Mouse (Mus musculus) liver, embryonic 15.5 days (tissue): ENCODE data around the gene Apoa1. TPM values are rescaled to one million over a fixed set of nuclear protein-coding genes. Genes with fewer than 3 reads are reported as not detected.

Experiments used
- ATAC-seq: fragments of 200-750 bp; cut with Nextera tagmentation; 2 replicates; pipeline ENCODE4 v1.8.0; 2017; ENCODE audit warnings: moderate number of reproducible peaks, mild to moderate bottlenecking, moderate library complexity; ENCODE audit not compliant: insufficient read depth
- H3K27ac ChIP-seq: fragments of 300-500 bp; sonication (generic); replicated peaks from 2 replicates; pipeline ENCODE4 v1.5.1; 2015; ENCODE audit warnings: mild to moderate bottlenecking, inconsistent platforms
- H3K27me3 ChIP-seq: fragments of 300-500 bp; sonication (generic); 2 replicates; pipeline ENCODE4 v1.6.1; 2015; ENCODE audit warnings: mild to moderate bottlenecking, inconsistent platforms
- H3K36me3 ChIP-seq: fragments of 300-500 bp; sonication (generic); replicated peaks from 2 replicates; pipeline ENCODE4 v1.6.1; 2015; ENCODE audit warnings: moderate library complexity, mild to moderate bottlenecking, inconsistent platforms
- H3K4me1 ChIP-seq: fragments of 300-500 bp; sonication (generic); replicated peaks from 2 replicates; pipeline ENCODE4 v1.6.1; 2015; ENCODE audit warnings: inconsistent platforms
- H3K4me2 ChIP-seq: fragments of 300-500 bp; sonication (generic); 2 replicates; pipeline ENCODE4 v1.6.1; 2015; ENCODE audit warnings: moderate library complexity, mild to moderate bottlenecking, inconsistent platforms
- H3K4me3 ChIP-seq: fragments of 300-500 bp; sonication (generic); replicated peaks from 2 replicates; pipeline ENCODE4 v1.5.1; 2015; ENCODE audit warnings: mild to moderate bottlenecking, inconsistent platforms
- H3K9ac ChIP-seq: fragments of 300-500 bp; sonication (generic); 2 replicates; pipeline ENCODE4 v1.6.1; 2015; ENCODE audit warnings: moderate library complexity, mild to moderate bottlenecking, inconsistent platforms
- H3K9me3 ChIP-seq: fragments of 300-500 bp; sonication (generic); replicated peaks from 2 replicates; pipeline ENCODE4 v1.6.1; 2016; ENCODE audit warnings: inconsistent platforms
- WGBS: fragments of 180-500 bp; shearing (Covaris S2); methylation state at CpG from one replicate; pipeline ENCODE4 v1.1.7; 2015; ENCODE audit warnings: mixed read lengths; ENCODE audit not compliant: insufficient replicate concordance; 5-methylcytosine and 5-hydroxymethylcytosine counted together
- polyA plus RNA-seq: library from polyadenylated mRNA; unstranded; fragments of >200 nt; fragmentation: Nextera tagmentation; extraction: Ambion mirVana; gene quantifications from 2 replicates; pipeline ENCODE4 v1.2.1, GENCODE M21; 2015

Apoa1 gene
- polyA plus RNA-seq, 1 experiment from 2014 or later, result 5,098 TPM

GRCm38 (mm10) chr9:46215338-46216322 is 12.8 kb upstream of the Apoa1 start:
- peak overlapping the region; percentile 41 for H3K4me2 ChIP-seq

GRCm38 (mm10) chr9:46216744-46217470 is 11.5 kb upstream of the Apoa1 start:
- Histone ChIP-seq H3K27ac (peak overlapping the region; percentile 79), H3K27me3 (no peaks in the 10 kb centered on the region), H3K4me1 (peaks cover 56% of the 10 kb centered on the region), H3K4me2 (no peak overlapping the region; the same call in 1 of the 2 replicates), H3K4me3 (no peak overlapping the region), H3K36me3 (peaks cover 25% of the 10 kb centered on the region), H3K9ac (no peak overlapping the region), H3K9me3 (no peaks in the 10 kb centered on the region)
- ATAC-seq, result peak; percentile 25
- WGBS, result 64% methylated on average over 13 of the region's 13 CpGs

More at GRCm38 (mm10) chr9:46215338-46216322, 12.8 kb upstream of the Apoa1 start:
- ATAC-seq, result peak; percentile 67
- no peaks in the 10 kb centered on the region for H3K9me3 ChIP-seq
- H3K4me1 ChIP-seq, result peaks cover 45% of the 10 kb centered on the region
- 0 out of 2 replicates have a peak overlapping the region, but pooled peaks have one; percentile 3 for H3K4me3 ChIP-seq
- H3K36me3 ChIP-seq, result peaks cover 25% of the 10 kb centered on the region
- WGBS, result 15% methylated on average over 11 of the region's 11 CpGs
- peak overlapping the region; percentile 79 for H3K27ac ChIP-seq
- H3K9ac ChIP-seq, result 0 out of 2 replicates have a peak overlapping the region, but pooled peaks have one; percentile 18
- no peaks in the 10 kb centered on the region for H3K27me3 ChIP-seq

- Histone ChIP-seq H3K36me3 (peaks cover 23% of the 10 kb centered on the region; the same call in 1 of the 2 replicates), H3K27me3 (no peaks in the 10 kb centered on the region), H3K9me3 (no peaks in the 10 kb centered on the region), H3K4me3 (no peak overlapping the region), H3K27ac (no peak overlapping the region), H3K4me2 (no peak overlapping the region), H3K4me1 (peaks cover 54% of the 10 kb centered on the region), H3K9ac (no peak overlapping the region)
- WGBS, result 47% methylated on average over 9 of the region's 9 CpGs
- no peak for ATAC-seq
Measured at GRCm38 (mm10) chr9:46218176-46218575, 10.2 kb upstream of the Apoa1 start.

- 66% methylated on average over 6 of the region's 6 CpGs for WGBS
- no peaks in the 10 kb centered on the region for H3K27me3 ChIP-seq
- H3K9ac ChIP-seq, result no peak overlapping the region
- no peak overlapping the region for H3K4me3 ChIP-seq
- no peak overlapping the region for H3K4me2 ChIP-seq
- peaks cover 21% of the 10 kb centered on the region; the same call in 1 of the 2 replicates for H3K36me3 ChIP-seq
- no peak overlapping the region for H3K27ac ChIP-seq
- no peak for ATAC-seq
- H3K4me1 ChIP-seq, result peaks cover 32% of the 10 kb centered on the region
- H3K9me3 ChIP-seq, result no peaks in the 10 kb centered on the region
Measured at GRCm38 (mm10) chr9:46223090-46223489, 5.3 kb upstream of the Apoa1 start.

GRCm38 (mm10) chr9:46224101-46224500 is 4.3 kb upstream of the Apoa1 start:
- no peak overlapping the region for H3K4me2 ChIP-seq
- H3K27ac ChIP-seq, result peak overlapping the region; percentile 45; the same call in 1 of the 2 replicates
- H3K9me3 ChIP-seq, result no peaks in the 10 kb centered on the region
- peaks cover 33% of the 10 kb centered on the region for H3K4me1 ChIP-seq
- no peak overlapping the region for H3K4me3 ChIP-seq
- H3K9ac ChIP-seq, result no peak overlapping the region
- no peaks in the 10 kb centered on the region for H3K27me3 ChIP-seq
- WGBS, result 65% methylated on average over 3 of the region's 3 CpGs
- no peak for ATAC-seq
- peaks cover 21% of the 10 kb centered on the region; the same call in 1 of the 2 replicates for H3K36me3 ChIP-seq

GRCm38 (mm10) chr9:46224945-46225660 is 3.3 kb upstream of the Apoa1 start:
- no peak overlapping the region for H3K9ac ChIP-seq
- H3K9me3 ChIP-seq, result no peaks in the 10 kb centered on the region
- WGBS, result 38% methylated on average over 5 of the region's 5 CpGs
- H3K27me3 ChIP-seq, result no peaks in the 10 kb centered on the region
- H3K27ac ChIP-seq, result 0 out of 2 replicates have a peak overlapping the region, but pooled peaks have one; percentile 45
- ATAC-seq, result no peak
- H3K4me3 ChIP-seq, result no peak overlapping the region
- 0 out of 2 replicates have a peak, but pooled peaks cover 20% of the 10 kb centered on the region for H3K36me3 ChIP-seq
- H3K4me1 ChIP-seq, result peaks cover 35% of the 10 kb centered on the region
- H3K4me2 ChIP-seq, result no peak overlapping the region

- H3K4me2 ChIP-seq, result no peak overlapping the region
- no peaks in the 10 kb centered on the region for H3K9me3 ChIP-seq
- H3K27me3 ChIP-seq, result no peaks in the 10 kb centered on the region; the same call in 1 of the 2 replicates
- no peak overlapping the region for H3K27ac ChIP-seq
- peaks cover 27% of the 10 kb centered on the region for H3K4me1 ChIP-seq
- 0 out of 2 replicates have a peak, but pooled peaks cover 3% of the 10 kb centered on the region for H3K36me3 ChIP-seq
- ATAC-seq, result no peak
- no peak overlapping the region for H3K9ac ChIP-seq
- 43% methylated on average over 3 of the region's 3 CpGs for WGBS
- H3K4me3 ChIP-seq, result no peak overlapping the region
Measured at GRCm38 (mm10) chr9:46227064-46227614, 1.2 kb upstream of the Apoa1 start.

GRCm38 (mm10) chr9:46229573-46230449 is 1.4 kb downstream of the Apoa1 start:
- peaks cover 18% of the 10 kb centered on the region for H3K4me1 ChIP-seq
- no peaks in the 10 kb centered on the region for H3K36me3 ChIP-seq
- no peaks in the 10 kb centered on the region for H3K9me3 ChIP-seq
- peak overlapping the region; percentile 40 for H3K9ac ChIP-seq
- ATAC-seq, result peak; percentile 34; the same call in 1 of the 2 replicates
- 12% methylated on average over 37 of the region's 37 CpGs for WGBS
- H3K27ac ChIP-seq, result peak overlapping the region; percentile 51
- peak overlapping the region; percentile 68 for H3K4me2 ChIP-seq
- peak overlapping the region; percentile 49 for H3K4me3 ChIP-seq
- H3K27me3 ChIP-seq, result no peaks in the 10 kb centered on the region; the same call in 1 of the 2 replicates

GRCm38 (mm10) chr9:46230450-46230975 is 2.1 kb downstream of the Apoa1 start:
- Histone ChIP-seq H3K4me1 (peaks cover 22% of the 10 kb centered on the region), H3K9ac (peak overlapping the region; percentile 40; the same call in 1 of the 2 replicates), H3K36me3 (no peaks in the 10 kb centered on the region), H3K27me3 (no peaks in the 10 kb centered on the region; the same call in 1 of the 2 replicates), H3K27ac (peak overlapping the region; percentile 51), H3K4me2 (peak overlapping the region; percentile 68), H3K4me3 (peak overlapping the region; percentile 49), H3K9me3 (no peaks in the 10 kb centered on the region)
- no peak for ATAC-seq
- WGBS, result 33% methylated on average over 13 of the region's 13 CpGs
